Mouse (Mus musculus): ENCODE results near the gene Col17a1.

The Col17a1 gene

GRCm38 (mm10) chr19:47691994-47692393 lies at the start of gene Col17a1:
Gene Col17a1 (minus strand): TSS chr19:47692094.
- no peak for DNase-seq

- peak; percentile 52 for DNase-seq
These were observed 40.0 kb upstream of the Col17a1 start for GRCm38 (mm10) chr19:47731931-47732330.

GRCm38 (mm10) chr19:47731071-47731881 lies 39.4 kb upstream of the Col17a1 start, which contains the start of gene Sfr1:
Gene Sfr1 (plus strand): TSS chr19:47731682.
- peak; percentile 99 for DNase-seq

GRCm38 (mm10) chr19:47730691-47731070 lies 38.8 kb upstream of the Col17a1 start:
- DNase-seq = peak; percentile 38

- no peak for DNase-seq
These were observed 33.8 kb upstream of the Col17a1 start for GRCm38 (mm10) chr19:47725643-47726140.

- DNase-seq = no peak
These were observed 33.0 kb upstream of the Col17a1 start for GRCm38 (mm10) chr19:47724903-47725302.

- no peak for DNase-seq
These were observed 30.6 kb upstream of the Col17a1 start for GRCm38 (mm10) chr19:47722471-47722870.

GRCm38 (mm10) chr19:47719147-47719546 lies 27.3 kb upstream of the Col17a1 start:
- DNase-seq = no peak

- DNase-seq = no peak
These were observed 24.2 kb upstream of the Col17a1 start for GRCm38 (mm10) chr19:47716144-47716543.

- no peak for DNase-seq
These were observed 21.6 kb upstream of the Col17a1 start for GRCm38 (mm10) chr19:47713457-47713856.

GRCm38 (mm10) chr19:47710376-47710775 lies 18.5 kb upstream of the Col17a1 start:
- DNase-seq = no peak

GRCm38 (mm10) chr19:47705772-47706309 lies 13.9 kb upstream of the Col17a1 start:
- no peak for DNase-seq

GRCm38 (mm10) chr19:47705080-47705771 lies 13.3 kb upstream of the Col17a1 start:
- no peak for DNase-seq

- DNase-seq = no peak
These were observed 8.6 kb upstream of the Col17a1 start for GRCm38 (mm10) chr19:47700509-47700908.

- no peak for DNase-seq
These were observed 7.8 kb upstream of the Col17a1 start for GRCm38 (mm10) chr19:47699743-47700142.

GRCm38 (mm10) chr19:47698266-47698665 lies 6.4 kb upstream of the Col17a1 start:
- DNase-seq = no peak

- DNase-seq = no peak
These were observed 5.2 kb upstream of the Col17a1 start for GRCm38 (mm10) chr19:47697067-47697466.

GRCm38 (mm10) chr19:47696411-47696810 lies 4.5 kb upstream of the Col17a1 start:
- DNase-seq = no peak

- no peak for DNase-seq
These were observed 3.8 kb upstream of the Col17a1 start for GRCm38 (mm10) chr19:47695725-47696124.

- no peak for DNase-seq
These were observed 2.3 kb downstream of the Col17a1 start for GRCm38 (mm10) chr19:47689592-47689991.

- DNase-seq = no peak
These were observed 13.2 kb downstream of the Col17a1 start for GRCm38 (mm10) chr19:47678675-47679074.

- peak; percentile 38 for DNase-seq
These were observed 17.5 kb downstream of the Col17a1 start for GRCm38 (mm10) chr19:47674419-47674818.

- DNase-seq = peak; percentile 66
These were observed 23.5 kb downstream of the Col17a1 start for GRCm38 (mm10) chr19:47668399-47668798.

- no peak for DNase-seq
These were observed 24.3 kb downstream of the Col17a1 start for GRCm38 (mm10) chr19:47667601-47668000.

All from cerebellum, adult 8-10 months (tissue).